Mouse (Mus musculus) kidney, adult 2 months (tissue): ENCODE measurements around the gene Trip4. TPM values are rescaled to one million over a fixed set of nuclear protein-coding genes. Genes with fewer than 3 reads are reported as not detected.

Source experiments
- DNase-seq: peaks from one replicate; pipeline ENCODE4 v3.0.0; 2021
- H3K27ac ChIP-seq: fragments of 200-500 bp; 2 replicates; pipeline ENCODE4 v1.5.1; 2012; ENCODE audit warnings: low read depth, low read length, control low read depth, inconsistent platforms; ENCODE audit not compliant: insufficient read depth
- H3K27me3 ChIP-seq: fragments of 200-500 bp; replicated peaks from 2 replicates; pipeline ENCODE4 v1.6.1; 2012; ENCODE audit warnings: mild to moderate bottlenecking, moderate library complexity, low read length, inconsistent platforms; ENCODE audit not compliant: control insufficient read depth, insufficient read depth
- H3K36me3 ChIP-seq: fragments of 200-500 bp; 2 replicates; pipeline ENCODE4 v1.6.1; 2012; ENCODE audit warnings: mild to moderate bottlenecking, moderate library complexity, low read length, inconsistent platforms; ENCODE audit not compliant: control insufficient read depth, insufficient read depth
- H3K4me1 ChIP-seq: fragments of 200-500 bp; 2 replicates; pipeline ENCODE4 v1.6.1; 2011; ENCODE audit warnings: low read length; ENCODE audit not compliant: control insufficient read depth, insufficient read depth
- H3K4me3 ChIP-seq: fragments of 200-500 bp; 2 replicates; pipeline ENCODE4 v1.5.1; 2011; ENCODE audit warnings: mild to moderate bottlenecking, low read depth, low read length, control low read depth; ENCODE audit not compliant: insufficient read depth
- CTCF ChIP-seq: fragments of 200-500 bp; conservative IDR thresholded peaks from 2 replicates; pipeline ENCODE4 v1.5.1; 2011; ENCODE audit warnings: low read depth, mild to moderate bottlenecking, control low read depth, low read length, moderate library complexity, mixed read lengths; ENCODE audit not compliant: insufficient read depth, insufficient read length
- POLR2A ChIP-seq: fragments of 200-500 bp; IDR thresholded peaks from one replicate; pipeline ENCODE4 v1.6.1; 2011; ENCODE audit warnings: low read depth, low read length, control low read depth
- WGBS: fragments of 180-500 bp; shearing (Covaris S2); methylation state at CpG from one replicate; pipeline ENCODE4 v1.1.7; 2018; 5-methylcytosine and 5-hydroxymethylcytosine counted together
- polyA plus RNA-seq: library from polyadenylated mRNA; depleted of rRNA; stranded (reverse); fragments of >200 nt; gene quantifications from 2 replicates; pipeline ENCODE4 v1.2.3, GENCODE M21; 2012

The Trip4 gene
- polyA plus RNA-seq, 1 experiment: 11.9 TPM

GRCm38 (mm10) chr9:65822011-65822410 is 86.6 kb downstream of the Trip4 start:
- Histone ChIP-seq H3K27me3 (no peaks in the 10 kb centered on the region), H3K36me3 (no peaks in the 10 kb centered on the region), H3K27ac (no peak overlapping the region), H3K4me1 (peaks cover 25% of the 10 kb centered on the region), H3K4me3 (no peak overlapping the region)
- no peak for DNase-seq
- 85% methylated on average over 4 of the region's 4 CpGs for WGBS
- TF ChIP-seq POLR2A (no peak), CTCF (no peak)

- whole genome bisulfite sequencing: 55% methylated on average over 2 of the region's 2 CpGs
These were observed 88.3 kb downstream of the Trip4 start for GRCm38 (mm10) chr9:65820301-65820700.

GRCm38 (mm10) chr9:65818402-65818801 is 90.2 kb downstream of the Trip4 start:
- H3K27me3 ChIP-seq: no peaks in the 10 kb centered on the region
- H3K4me3 ChIP-seq: no peak overlapping the region
- no peak overlapping the region for H3K27ac ChIP-seq
- no peak for DNase-seq
- H3K4me1 ChIP-seq: peaks cover 17% of the 10 kb centered on the region
- WGBS: 48% methylated on average over 2 of the region's 2 CpGs
- H3K36me3 ChIP-seq: no peaks in the 10 kb centered on the region
- TF ChIP-seq CTCF: no peak
- no peak for TF ChIP-seq POLR2A

More at GRCm38 (mm10) chr9:65820301-65820700, 88.3 kb downstream of the Trip4 start:
- TF ChIP-seq CTCF: no peak
- TF ChIP-seq POLR2A: no peak
- no peak overlapping the region for H3K4me3 ChIP-seq
- no peaks in the 10 kb centered on the region for H3K27me3 ChIP-seq
- H3K4me1 ChIP-seq: peaks cover 19% of the 10 kb centered on the region
- no peak for DNase-seq
- no peaks in the 10 kb centered on the region for H3K36me3 ChIP-seq
- no peak overlapping the region for H3K27ac ChIP-seq

GRCm38 (mm10) chr9:65812841-65813240 is 95.8 kb downstream of the Trip4 start:
- Histone ChIP-seq H3K27ac (no peak overlapping the region; the same call in 1 of the 2 replicates), H3K4me1 (peaks cover 6% of the 10 kb centered on the region), H3K36me3 (no peaks in the 10 kb centered on the region), H3K4me3 (no peak overlapping the region), H3K27me3 (no peaks in the 10 kb centered on the region)
- DNase-seq: peak; percentile 33
- 31% methylated on average over 2 of the region's 2 CpGs for WGBS
- TF ChIP-seq POLR2A (no peak), CTCF (no peak)

GRCm38 (mm10) chr9:65811784-65812183 is 96.8 kb downstream of the Trip4 start:
- no peak for DNase-seq
- 89% methylated on average over 1 of the region's 1 CpGs for WGBS
- TF ChIP-seq POLR2A (no peak), CTCF (no peak)
- H3K27me3 ChIP-seq: no peaks in the 10 kb centered on the region
- no peaks in the 10 kb centered on the region for H3K36me3 ChIP-seq
- no peak overlapping the region for H3K4me3 ChIP-seq
- H3K27ac ChIP-seq: no peak overlapping the region
- H3K4me1 ChIP-seq: no peaks in the 10 kb centered on the region; the same call in 1 of the 2 replicates

GRCm38 (mm10) chr9:65807818-65808217 is 100.8 kb downstream of the Trip4 start:
- WGBS: 92% methylated on average over 1 of the region's 1 CpGs
- no peaks in the 10 kb centered on the region for H3K27me3 ChIP-seq
- H3K36me3 ChIP-seq: no peaks in the 10 kb centered on the region
- no peaks in the 10 kb centered on the region; the same call in 1 of the 2 replicates for H3K4me1 ChIP-seq
- no peak for TF ChIP-seq CTCF
- no peak for TF ChIP-seq POLR2A
- DNase-seq: no peak
- no peak overlapping the region for H3K4me3 ChIP-seq
- no peak overlapping the region for H3K27ac ChIP-seq

- Histone ChIP-seq H3K36me3 (no peaks in the 10 kb centered on the region), H3K4me1 (no peaks in the 10 kb centered on the region), H3K4me3 (no peak overlapping the region), H3K27me3 (no peaks in the 10 kb centered on the region), H3K27ac (no peak overlapping the region)
- 55% methylated on average over 5 of the region's 5 CpGs for WGBS
- DNase-seq: no peak
- TF ChIP-seq CTCF: no peak
- TF ChIP-seq POLR2A: no peak
These were observed 101.3 kb downstream of the Trip4 start for GRCm38 (mm10) chr9:65807251-65807650.

GRCm38 (mm10) chr9:65799770-65800169 is 108.8 kb downstream of the Trip4 start:
- no peak for TF ChIP-seq POLR2A
- no peak for TF ChIP-seq CTCF
- 49% methylated on average over 4 of the region's 4 CpGs for WGBS
- no peaks in the 10 kb centered on the region for H3K36me3 ChIP-seq
- DNase-seq: no peak
- no peak overlapping the region for H3K27ac ChIP-seq
- H3K27me3 ChIP-seq: no peaks in the 10 kb centered on the region
- H3K4me1 ChIP-seq: no peaks in the 10 kb centered on the region
- H3K4me3 ChIP-seq: no peak overlapping the region
